Mouse (Mus musculus) right cerebral cortex, postnatal 14 days (tissue): ENCODE results near the gene Zbtb38.

Experiments
- DNase-seq: peaks from one replicate; pipeline ENCODE4 v3.0.0; 2022

Zbtb38 gene

GRCm38 (mm10) chr9:96752603-96753114 is at the start of gene Zbtb38:
Gene Zbtb38 (minus strand): TSS chr9:96752831.
- peak; percentile 54 for DNase-seq

GRCm38 (mm10) chr9:96800131-96800825 is 47.6 kb upstream of the Zbtb38 start:
- no peak for DNase-seq

GRCm38 (mm10) chr9:96797311-96797710 is 44.7 kb upstream of the Zbtb38 start:
- DNase-seq: no peak

GRCm38 (mm10) chr9:96795399-96795928 is 42.8 kb upstream of the Zbtb38 start:
- peak; percentile 48 for DNase-seq

- no peak for DNase-seq
Measured at GRCm38 (mm10) chr9:96794601-96795000, 42.0 kb upstream of the Zbtb38 start.

GRCm38 (mm10) chr9:96792543-96792942 is 39.9 kb upstream of the Zbtb38 start:
- DNase-seq: no peak

GRCm38 (mm10) chr9:96790389-96791007 is 37.9 kb upstream of the Zbtb38 start:
- no peak for DNase-seq

GRCm38 (mm10) chr9:96789906-96790305 is 37.3 kb upstream of the Zbtb38 start:
- DNase-seq: no peak

GRCm38 (mm10) chr9:96787797-96788196 is 35.2 kb upstream of the Zbtb38 start:
- DNase-seq: no peak

GRCm38 (mm10) chr9:96785871-96786342 is 33.3 kb upstream of the Zbtb38 start:
- DNase-seq: no peak

- DNase-seq: no peak
Measured at GRCm38 (mm10) chr9:96785187-96785586, 32.6 kb upstream of the Zbtb38 start.

- DNase-seq: no peak
Measured at GRCm38 (mm10) chr9:96783667-96784066, 31.0 kb upstream of the Zbtb38 start.

- no peak for DNase-seq
Measured at GRCm38 (mm10) chr9:96783258-96783657, 30.6 kb upstream of the Zbtb38 start.

GRCm38 (mm10) chr9:96782062-96782461 is 29.4 kb upstream of the Zbtb38 start:
- DNase-seq: no peak

GRCm38 (mm10) chr9:96773146-96773545 is 20.5 kb upstream of the Zbtb38 start:
- DNase-seq: no peak

- no peak for DNase-seq
Measured at GRCm38 (mm10) chr9:96770443-96770842, 17.8 kb upstream of the Zbtb38 start.

GRCm38 (mm10) chr9:96769651-96770050 is 17.0 kb upstream of the Zbtb38 start:
- DNase-seq: no peak

GRCm38 (mm10) chr9:96767874-96768273 is 15.2 kb upstream of the Zbtb38 start:
- no peak for DNase-seq

- no peak for DNase-seq
Measured at GRCm38 (mm10) chr9:96766078-96766477, 13.4 kb upstream of the Zbtb38 start.

- no peak for DNase-seq
Measured at GRCm38 (mm10) chr9:96765410-96765809, 12.8 kb upstream of the Zbtb38 start.

GRCm38 (mm10) chr9:96763847-96764631 is 11.4 kb upstream of the Zbtb38 start:
- DNase-seq: no peak

- DNase-seq: no peak
Measured at GRCm38 (mm10) chr9:96763025-96763424, 10.4 kb upstream of the Zbtb38 start.
